Mouse (Mus musculus) stomach, embryonic 15.5 days (tissue): ENCODE data around the gene Slpi. TPM values are rescaled to one million over a fixed set of nuclear protein-coding genes. Genes with fewer than 3 reads are reported as not detected.

ENCODE experiments used
- ATAC-seq: fragments of 200-750 bp; cut with Nextera tagmentation; 2 replicates; pipeline ENCODE4 v1.8.0; 2017; ENCODE audit warnings: low read depth, moderate number of reproducible peaks, moderate TSS enrichment; ENCODE audit not compliant: insufficient read depth, low FRiP score
- H3K27ac ChIP-seq: fragments of 300-500 bp; sonication (generic); 2 replicates; pipeline ENCODE4 v1.5.1; 2015; ENCODE audit warnings: mild to moderate bottlenecking, inconsistent platforms
- H3K27me3 ChIP-seq: fragments of 300-500 bp; sonication (generic); replicated peaks from 2 replicates; pipeline ENCODE4 v1.6.1; 2015; ENCODE audit warnings: inconsistent platforms
- H3K36me3 ChIP-seq: fragments of 300-500 bp; sonication (generic); 2 replicates; pipeline ENCODE4 v1.6.1; 2015; ENCODE audit warnings: inconsistent platforms
- H3K4me1 ChIP-seq: fragments of 300-500 bp; sonication (generic); 2 replicates; pipeline ENCODE4 v1.6.1; 2015; ENCODE audit warnings: inconsistent platforms
- H3K4me2 ChIP-seq: fragments of 300-500 bp; sonication (generic); 2 replicates; pipeline ENCODE4 v1.6.1; 2015; ENCODE audit warnings: mild to moderate bottlenecking, inconsistent platforms
- H3K4me3 ChIP-seq: fragments of 300-500 bp; sonication (generic); replicated peaks from 2 replicates; pipeline ENCODE4 v1.5.1; 2015; ENCODE audit warnings: inconsistent platforms
- H3K9ac ChIP-seq: fragments of 300-500 bp; sonication (generic); 2 replicates; pipeline ENCODE4 v1.6.1; 2015; ENCODE audit warnings: inconsistent platforms
- H3K9me3 ChIP-seq: fragments of 300-500 bp; sonication (generic); 2 replicates; pipeline ENCODE4 v1.6.1; 2016; ENCODE audit warnings: inconsistent platforms
- WGBS: fragments of 180-500 bp; shearing (Covaris S2); methylation state at CpG from one replicate; pipeline ENCODE4 v1.1.7; 2015; 5-methylcytosine and 5-hydroxymethylcytosine counted together
- polyA plus RNA-seq: library from polyadenylated mRNA; unstranded; fragments of >200 nt; fragmentation: Nextera tagmentation; extraction: Ambion mirVana; gene quantifications from 2 replicates; pipeline ENCODE4 v1.2.1, GENCODE M21; 2015

Gene Slpi
- polyA plus RNA-seq, 1 experiment from 2014 or later: 12.0 TPM

GRCm38 (mm10) chr2:164417198-164417597 is 28.3 kb upstream of the Slpi start:
- Histone ChIP-seq H3K4me1 (no peaks in the 10 kb centered on the region; the same call in 1 of the 2 replicates), H3K9ac (no peak overlapping the region), H3K9me3 (no peaks in the 10 kb centered on the region), H3K4me3 (no peak overlapping the region), H3K27me3 (no peaks in the 10 kb centered on the region), H3K4me2 (no peak overlapping the region), H3K36me3 (no peaks in the 10 kb centered on the region), H3K27ac (no peak overlapping the region)
- no peak for ATAC-seq
- WGBS: 0% methylated on average over 2 of the region's 2 CpGs

- H3K9ac ChIP-seq: no peak overlapping the region
- peak overlapping the region; percentile 44 for H3K4me2 ChIP-seq
- H3K9me3 ChIP-seq: no peaks in the 10 kb centered on the region
- no peak for ATAC-seq
- H3K27me3 ChIP-seq: 0 out of 2 replicates have a peak, but pooled peaks cover 7% of the 10 kb centered on the region
- H3K36me3 ChIP-seq: no peaks in the 10 kb centered on the region
- WGBS: 64% methylated on average over 10 of the region's 10 CpGs
- no peaks in the 10 kb centered on the region; the same call in 1 of the 2 replicates for H3K4me1 ChIP-seq
- H3K27ac ChIP-seq: no peak overlapping the region
- no peak overlapping the region for H3K4me3 ChIP-seq
These were observed 25.7 kb upstream of the Slpi start for GRCm38 (mm10) chr2:164414581-164414980.

GRCm38 (mm10) chr2:164414167-164414566 is 25.3 kb upstream of the Slpi start:
- Histone ChIP-seq H3K4me1 (no peaks in the 10 kb centered on the region; the same call in 1 of the 2 replicates), H3K4me3 (no peak overlapping the region), H3K27ac (no peak overlapping the region), H3K9me3 (no peaks in the 10 kb centered on the region), H3K9ac (no peak overlapping the region), H3K4me2 (peak overlapping the region; percentile 44), H3K27me3 (0 out of 2 replicates have a peak, but pooled peaks cover 7% of the 10 kb centered on the region), H3K36me3 (no peaks in the 10 kb centered on the region)
- 18% methylated on average over 28 of the region's 28 CpGs for WGBS
- no peak for ATAC-seq

GRCm38 (mm10) chr2:164407708-164408107 is 18.8 kb upstream of the Slpi start:
- ATAC-seq: no peak
- peaks cover 51% of the 10 kb centered on the region for H3K27me3 ChIP-seq

GRCm38 (mm10) chr2:164405519-164405918 is 16.6 kb upstream of the Slpi start:
- peak overlapping the region; percentile 42; the same call in 1 of the 2 replicates for H3K4me3 ChIP-seq
- H3K4me2 ChIP-seq: peak overlapping the region; percentile 68
- WGBS: 44% methylated on average over 5 of the region's 5 CpGs
- no peaks in the 10 kb centered on the region for H3K36me3 ChIP-seq
- peaks cover 71% of the 10 kb centered on the region for H3K27me3 ChIP-seq
- H3K9ac ChIP-seq: 0 out of 2 replicates have a peak overlapping the region, but pooled peaks have one; percentile 1
- no peak for ATAC-seq
- H3K27ac ChIP-seq: no peak overlapping the region
- H3K4me1 ChIP-seq: peaks cover 26% of the 10 kb centered on the region
- H3K9me3 ChIP-seq: no peaks in the 10 kb centered on the region

More at GRCm38 (mm10) chr2:164407708-164408107, 18.8 kb upstream of the Slpi start:
- Histone ChIP-seq H3K4me3 (no peak overlapping the region), H3K27ac (no peak overlapping the region), H3K9me3 (no peaks in the 10 kb centered on the region), H3K4me2 (0 out of 2 replicates have a peak overlapping the region, but pooled peaks have one; percentile 27), H3K9ac (no peak overlapping the region), H3K4me1 (peaks cover 22% of the 10 kb centered on the region), H3K36me3 (no peaks in the 10 kb centered on the region)
- WGBS: 2% methylated on average over 22 of the region's 22 CpGs

GRCm38 (mm10) chr2:164405060-164405459 is 16.2 kb upstream of the Slpi start, which contains the start of gene Matn4:
Gene Matn4, minus strand, starts transcription at chr2:164405160.
- peak within 1 kb of the TSS; percentile 14 for H3K9ac ChIP-seq
- H3K4me1 ChIP-seq: peaks cover 27% of the 10 kb centered on the region
- H3K4me3 ChIP-seq: peak within 1 kb of the TSS; percentile 42

GRCm38 (mm10) chr2:164404082-164404990 is 15.4 kb upstream of the Slpi start:
- H3K27ac ChIP-seq: no peak overlapping the region
- WGBS: 3% methylated on average over 49 of the region's 49 CpGs
- peaks cover 27% of the 10 kb centered on the region for H3K4me1 ChIP-seq
- peak overlapping the region; percentile 14 for H3K9ac ChIP-seq
- peak overlapping the region; percentile 68 for H3K4me2 ChIP-seq
- H3K9me3 ChIP-seq: no peaks in the 10 kb centered on the region
- ATAC-seq: no peak
- peaks cover 75% of the 10 kb centered on the region for H3K27me3 ChIP-seq
- peak overlapping the region; percentile 42 for H3K4me3 ChIP-seq
- no peaks in the 10 kb centered on the region for H3K36me3 ChIP-seq

More at GRCm38 (mm10) chr2:164405060-164405459, 16.2 kb upstream of the Slpi start, which contains the start of gene Matn4:
- 14% methylated on average over 9 of the region's 9 CpGs for WGBS
- ATAC-seq: no peak
- Histone ChIP-seq H3K36me3 (no peaks in the 10 kb centered on the region), H3K27me3 (peaks cover 71% of the 10 kb centered on the region), H3K4me2 (peak within 1 kb of the TSS; percentile 68), H3K27ac (no peak within 1 kb of the TSS), H3K9me3 (no peaks in the 10 kb centered on the region)

GRCm38 (mm10) chr2:164403396-164404081 is 14.6 kb upstream of the Slpi start:
- 21% methylated on average over 14 of the region's 14 CpGs for WGBS
- Histone ChIP-seq H3K4me1 (peaks cover 27% of the 10 kb centered on the region), H3K4me2 (peak overlapping the region; percentile 68; the same call in 1 of the 2 replicates), H3K27me3 (peaks cover 78% of the 10 kb centered on the region), H3K9me3 (no peaks in the 10 kb centered on the region), H3K27ac (peak overlapping the region; percentile 18; the same call in 1 of the 2 replicates), H3K9ac (no peak overlapping the region), H3K4me3 (peak overlapping the region; percentile 42), H3K36me3 (no peaks in the 10 kb centered on the region)
- ATAC-seq: peak; percentile 9; the same call in 1 of the 2 replicates

GRCm38 (mm10) chr2:164402906-164403305 is 14.0 kb upstream of the Slpi start, which contains the start of gene Rbpjl:
Gene Rbpjl, plus strand, starts transcription at chr2:164403141.
- 5% methylated on average over 17 of the region's 17 CpGs for WGBS
- peak; percentile 57 for ATAC-seq
- Histone ChIP-seq H3K4me3 (peak within 1 kb of the TSS; percentile 42), H3K27me3 (peaks cover 74% of the 10 kb centered on the region), H3K9me3 (no peaks in the 10 kb centered on the region), H3K9ac (no peak within 1 kb of the TSS), H3K36me3 (no peaks in the 10 kb centered on the region), H3K4me1 (peaks cover 27% of the 10 kb centered on the region), H3K27ac (peak within 1 kb of the TSS; percentile 18; the same call in 1 of the 2 replicates), H3K4me2 (peak within 1 kb of the TSS; percentile 68; the same call in 1 of the 2 replicates)

GRCm38 (mm10) chr2:164396911-164397310 is 8.0 kb upstream of the Slpi start:
- H3K9ac ChIP-seq: no peak overlapping the region
- H3K4me1 ChIP-seq: peaks cover 5% of the 10 kb centered on the region; the same call in 1 of the 2 replicates
- ATAC-seq: no peak
- H3K4me3 ChIP-seq: no peak overlapping the region
- H3K27ac ChIP-seq: no peak overlapping the region
- no peaks in the 10 kb centered on the region for H3K9me3 ChIP-seq
- no peak overlapping the region for H3K4me2 ChIP-seq
- 70% methylated on average over 12 of the region's 12 CpGs for WGBS
- H3K36me3 ChIP-seq: no peaks in the 10 kb centered on the region
- peaks cover 33% of the 10 kb centered on the region for H3K27me3 ChIP-seq

GRCm38 (mm10) chr2:164396076-164396475 is 7.2 kb upstream of the Slpi start:
- WGBS: 90% methylated on average over 7 of the region's 7 CpGs
- H3K4me2 ChIP-seq: no peak overlapping the region
- H3K27me3 ChIP-seq: peaks cover 25% of the 10 kb centered on the region

More at GRCm38 (mm10) chr2:164396076-164396475, 7.2 kb upstream of the Slpi start:
- peaks cover 5% of the 10 kb centered on the region; the same call in 1 of the 2 replicates for H3K4me1 ChIP-seq
- no peak overlapping the region for H3K4me3 ChIP-seq
- H3K9me3 ChIP-seq: no peaks in the 10 kb centered on the region
- no peaks in the 10 kb centered on the region for H3K36me3 ChIP-seq
- H3K27ac ChIP-seq: no peak overlapping the region
- H3K9ac ChIP-seq: no peak overlapping the region
- no peak for ATAC-seq
